Mouse (Mus musculus) heart, embryonic 16.5 days (tissue): Measurements from ENCODE around the gene Mrs2. TPM values are rescaled to one million over a fixed set of nuclear protein-coding genes. Genes with fewer than 3 reads are reported as not detected.

Source experiments
- ATAC-seq: fragments of 200-750 bp; cut with Nextera tagmentation; replicated peaks from 2 replicates; pipeline ENCODE4 v1.8.0; 2017; ENCODE audit warnings: moderate number of reproducible peaks; ENCODE audit not compliant: insufficient read depth, low FRiP score; ENCODE audit errors: extremely low read depth
- H3K27ac ChIP-seq: fragments of 300-500 bp; sonication (generic); 2 replicates; pipeline ENCODE4 v1.5.1; 2014; ENCODE audit warnings: mild to moderate bottlenecking, low read length, control low read depth, moderate library complexity
- H3K27me3 ChIP-seq: fragments of 300-500 bp; sonication (generic); 2 replicates; pipeline ENCODE4 v1.6.1; 2014; ENCODE audit warnings: low read length, mixed read lengths; ENCODE audit not compliant: control insufficient read depth, insufficient read depth
- H3K36me3 ChIP-seq: fragments of 300-500 bp; sonication (generic); 2 replicates; pipeline ENCODE4 v1.6.1; 2014; ENCODE audit not compliant: control insufficient read depth, insufficient read depth
- H3K4me1 ChIP-seq: fragments of 300-500 bp; sonication (generic); 2 replicates; pipeline ENCODE4 v1.6.1; 2014; ENCODE audit warnings: low read length, mixed read lengths; ENCODE audit not compliant: control insufficient read depth, insufficient read depth
- H3K4me2 ChIP-seq: fragments of 300-500 bp; sonication (generic); 2 replicates; pipeline ENCODE4 v1.6.1; 2014; ENCODE audit warnings: low read depth, mild to moderate bottlenecking, control low read depth, low read length
- H3K4me3 ChIP-seq: fragments of 300-500 bp; sonication (generic); 2 replicates; pipeline ENCODE4 v1.5.1; 2014; ENCODE audit warnings: mild to moderate bottlenecking, control low read depth, low read length
- H3K9ac ChIP-seq: fragments of 300-500 bp; sonication (generic); 2 replicates; pipeline ENCODE4 v1.6.1; 2014; ENCODE audit warnings: low read length, control low read depth
- H3K9me3 ChIP-seq: fragments of 300-500 bp; sonication (generic); replicated peaks from 2 replicates; pipeline ENCODE4 v1.6.1; 2016; ENCODE audit warnings: low read length; ENCODE audit not compliant: control insufficient read depth
- WGBS: fragments of 180-500 bp; shearing (Covaris S2); extraction: QIAGEN DNeasy Blood & Tissue Kit; methylation state at CpG from one replicate; pipeline ENCODE4 v1.1.7; 2014; 5-methylcytosine and 5-hydroxymethylcytosine counted together
- polyA plus RNA-seq: library from polyadenylated mRNA; unstranded; fragments of >200 nt; fragmentation: Nextera tagmentation; extraction: Ambion mirVana; gene quantifications from 2 replicates; pipeline ENCODE4 v1.2.1, GENCODE M21; 2015

Gene Mrs2
- polyA plus RNA-seq, 1 experiment from 2014 or later: 15.8 TPM

GRCm38 (mm10) chr13:24965130-24965845 is 54.9 kb downstream of the Mrs2 start:
- Histone ChIP-seq H3K27me3 (no peaks in the 10 kb centered on the region), H3K9ac (peak overlapping the region; percentile 45; the same call in 1 of the 2 replicates), H3K9me3 (no peaks in the 10 kb centered on the region), H3K27ac (no peak overlapping the region), H3K4me3 (peak overlapping the region; percentile 54), H3K4me1 (peaks cover 3% of the 10 kb centered on the region), H3K4me2 (peak overlapping the region; percentile 73), H3K36me3 (no peaks in the 10 kb centered on the region)
- 11% methylated on average over 15 of the region's 15 CpGs for WGBS
- ATAC-seq: no peak

GRCm38 (mm10) chr13:24962119-24962518 is 58.1 kb downstream of the Mrs2 start:
- 77% methylated on average over 8 of the region's 8 CpGs for WGBS
- no peak for ATAC-seq

GRCm38 (mm10) chr13:24960084-24960483 is 60.1 kb downstream of the Mrs2 start:
- H3K36me3 ChIP-seq: no peaks in the 10 kb centered on the region
- WGBS: 74% methylated on average over 3 of the region's 3 CpGs
- no peak overlapping the region for H3K4me2 ChIP-seq
- no peak overlapping the region for H3K4me3 ChIP-seq
- no peak overlapping the region for H3K27ac ChIP-seq
- H3K9me3 ChIP-seq: no peaks in the 10 kb centered on the region
- ATAC-seq: no peak
- no peak overlapping the region for H3K9ac ChIP-seq
- 0 out of 2 replicates have a peak, but pooled peaks cover 2% of the 10 kb centered on the region for H3K27me3 ChIP-seq
- H3K4me1 ChIP-seq: no peaks in the 10 kb centered on the region

More at GRCm38 (mm10) chr13:24962119-24962518, 58.1 kb downstream of the Mrs2 start:
- no peak overlapping the region for H3K4me3 ChIP-seq
- no peak overlapping the region for H3K4me2 ChIP-seq
- H3K9me3 ChIP-seq: no peaks in the 10 kb centered on the region
- H3K4me1 ChIP-seq: peaks cover 3% of the 10 kb centered on the region
- no peaks in the 10 kb centered on the region for H3K27me3 ChIP-seq
- no peaks in the 10 kb centered on the region for H3K36me3 ChIP-seq
- no peak overlapping the region for H3K9ac ChIP-seq
- H3K27ac ChIP-seq: no peak overlapping the region

GRCm38 (mm10) chr13:24958671-24959070 is 61.5 kb downstream of the Mrs2 start:
- no peak for ATAC-seq
- H3K9ac ChIP-seq: no peak overlapping the region
- no peaks in the 10 kb centered on the region for H3K9me3 ChIP-seq
- no peak overlapping the region for H3K27ac ChIP-seq
- 90% methylated on average over 11 of the region's 11 CpGs for WGBS
- 0 out of 2 replicates have a peak, but pooled peaks cover 2% of the 10 kb centered on the region for H3K27me3 ChIP-seq
- no peak overlapping the region for H3K4me3 ChIP-seq
- no peak overlapping the region for H3K4me2 ChIP-seq
- no peaks in the 10 kb centered on the region for H3K4me1 ChIP-seq
- H3K36me3 ChIP-seq: no peaks in the 10 kb centered on the region

GRCm38 (mm10) chr13:24955500-24955899 is 64.7 kb downstream of the Mrs2 start:
- Histone ChIP-seq H3K9ac (no peak overlapping the region), H3K9me3 (no peaks in the 10 kb centered on the region), H3K4me1 (no peaks in the 10 kb centered on the region), H3K36me3 (no peaks in the 10 kb centered on the region), H3K4me3 (no peak overlapping the region), H3K27me3 (0 out of 2 replicates have a peak, but pooled peaks cover 2% of the 10 kb centered on the region), H3K27ac (no peak overlapping the region), H3K4me2 (no peak overlapping the region)
- 18% methylated on average over 10 of the region's 10 CpGs for WGBS
- no peak for ATAC-seq

GRCm38 (mm10) chr13:24955091-24955490 is 65.1 kb downstream of the Mrs2 start:
- H3K9ac ChIP-seq: no peak overlapping the region
- no peaks in the 10 kb centered on the region for H3K4me1 ChIP-seq
- no peaks in the 10 kb centered on the region for H3K36me3 ChIP-seq
- no peak overlapping the region for H3K4me2 ChIP-seq
- 42% methylated on average over 11 of the region's 11 CpGs for WGBS
- no peaks in the 10 kb centered on the region for H3K9me3 ChIP-seq
- ATAC-seq: no peak
- H3K27ac ChIP-seq: no peak overlapping the region
- H3K4me3 ChIP-seq: no peak overlapping the region
- H3K27me3 ChIP-seq: 0 out of 2 replicates have a peak, but pooled peaks cover 2% of the 10 kb centered on the region

- no peak overlapping the region for H3K4me3 ChIP-seq
- WGBS: 76% methylated on average over 7 of the region's 7 CpGs
- 0 out of 2 replicates have a peak, but pooled peaks cover 2% of the 10 kb centered on the region for H3K27me3 ChIP-seq
- no peaks in the 10 kb centered on the region for H3K36me3 ChIP-seq
- no peak overlapping the region for H3K27ac ChIP-seq
- no peak overlapping the region for H3K4me2 ChIP-seq
- no peaks in the 10 kb centered on the region for H3K9me3 ChIP-seq
- no peak overlapping the region for H3K9ac ChIP-seq
- no peaks in the 10 kb centered on the region for H3K4me1 ChIP-seq
- no peak for ATAC-seq
Observed at GRCm38 (mm10) chr13:24952659-24953058, 67.5 kb downstream of the Mrs2 start.

- 82% methylated on average over 6 of the region's 6 CpGs for WGBS
Observed at GRCm38 (mm10) chr13:24948870-24949269, 71.3 kb downstream of the Mrs2 start.

GRCm38 (mm10) chr13:24947158-24947557 is 73.0 kb downstream of the Mrs2 start:
- H3K4me2 ChIP-seq: no peak overlapping the region
- no peaks in the 10 kb centered on the region for H3K4me1 ChIP-seq
- H3K36me3 ChIP-seq: no peaks in the 10 kb centered on the region
- no peak overlapping the region for H3K27ac ChIP-seq
- ATAC-seq: no peak
- no peak overlapping the region for H3K4me3 ChIP-seq
- no peak overlapping the region for H3K9ac ChIP-seq
- H3K9me3 ChIP-seq: no peaks in the 10 kb centered on the region
- 80% methylated on average over 5 of the region's 5 CpGs for WGBS
- no peaks in the 10 kb centered on the region; the same call in 1 of the 2 replicates for H3K27me3 ChIP-seq

More at GRCm38 (mm10) chr13:24948870-24949269, 71.3 kb downstream of the Mrs2 start:
- H3K27me3 ChIP-seq: no peaks in the 10 kb centered on the region
- no peak overlapping the region for H3K27ac ChIP-seq
- H3K9me3 ChIP-seq: no peaks in the 10 kb centered on the region
- no peak overlapping the region for H3K9ac ChIP-seq
- no peaks in the 10 kb centered on the region for H3K36me3 ChIP-seq
- H3K4me3 ChIP-seq: no peak overlapping the region
- ATAC-seq: no peak
- H3K4me1 ChIP-seq: no peaks in the 10 kb centered on the region
- H3K4me2 ChIP-seq: no peak overlapping the region
